Mouse (Mus musculus) hindbrain, embryonic 11.5 days (tissue): ENCODE measurements around the gene Fam227b. TPM values are rescaled to one million over a fixed set of nuclear protein-coding genes. Genes with fewer than 3 reads are reported as not detected.

ENCODE experiments used
- ATAC-seq: fragments of 200-750 bp; cut with Nextera tagmentation; 2 replicates; pipeline ENCODE4 v1.8.0; 2017; ENCODE audit warnings: mild to moderate bottlenecking, moderate TSS enrichment, moderate library complexity; ENCODE audit not compliant: low FRiP score
- DNase-seq: peaks from one replicate; pipeline ENCODE4 v3.0.0-alpha.2; 2015; ENCODE audit warnings: low spot score
- H3K27ac ChIP-seq: fragments of 300-500 bp; sonication (generic); 2 replicates; pipeline ENCODE4 v1.5.1; 2014; ENCODE audit warnings: mild to moderate bottlenecking, low read depth, low read length
- H3K27me3 ChIP-seq: fragments of 300-500 bp; sonication (generic); 2 replicates; pipeline ENCODE4 v1.6.1; 2014; ENCODE audit warnings: mild to moderate bottlenecking, low read length, moderate library complexity, mixed read lengths; ENCODE audit not compliant: control insufficient read depth, insufficient read depth
- H3K36me3 ChIP-seq: fragments of 300-500 bp; sonication (generic); 2 replicates; pipeline ENCODE4 v1.6.1; 2014; ENCODE audit warnings: mild to moderate bottlenecking, low read length, moderate library complexity, mixed read lengths; ENCODE audit not compliant: control insufficient read depth, insufficient read depth
- H3K4me1 ChIP-seq: fragments of 300-500 bp; sonication (generic); replicated peaks from 2 replicates; pipeline ENCODE4 v1.6.1; 2014; ENCODE audit warnings: low read length, mixed read lengths; ENCODE audit not compliant: control insufficient read depth, insufficient read depth
- H3K4me2 ChIP-seq: fragments of 300-500 bp; sonication (generic); replicated peaks from 2 replicates; pipeline ENCODE4 v1.6.1; 2014; ENCODE audit warnings: mild to moderate bottlenecking, low read depth, low read length
- H3K4me3 ChIP-seq: fragments of 300-500 bp; sonication (generic); 2 replicates; pipeline ENCODE4 v1.5.1; 2014; ENCODE audit warnings: low read depth, low read length
- H3K9ac ChIP-seq: fragments of 300-500 bp; sonication (generic); 2 replicates; pipeline ENCODE4 v1.6.1; 2014; ENCODE audit warnings: low read depth, low read length
- H3K9me3 ChIP-seq: fragments of 300-500 bp; sonication (generic); 2 replicates; pipeline ENCODE4 v1.6.1; 2016; ENCODE audit warnings: low read length; ENCODE audit not compliant: control insufficient read depth
- WGBS: fragments of 180-500 bp; shearing (Covaris S2); extraction: QIAGEN DNeasy Blood & Tissue Kit; methylation state at CpG from one replicate; pipeline ENCODE4 v1.1.7; 2014; 5-methylcytosine and 5-hydroxymethylcytosine counted together
- polyA plus RNA-seq: library from polyadenylated mRNA; unstranded; fragments of >200 nt; fragmentation: Nextera tagmentation; extraction: Ambion mirVana; gene quantifications from 2 replicates; pipeline ENCODE4 v1.2.1, GENCODE M21; 2014

Gene Fam227b
- polyA plus RNA-seq, 1 experiment from 2014 or later = not detected

DNA sequence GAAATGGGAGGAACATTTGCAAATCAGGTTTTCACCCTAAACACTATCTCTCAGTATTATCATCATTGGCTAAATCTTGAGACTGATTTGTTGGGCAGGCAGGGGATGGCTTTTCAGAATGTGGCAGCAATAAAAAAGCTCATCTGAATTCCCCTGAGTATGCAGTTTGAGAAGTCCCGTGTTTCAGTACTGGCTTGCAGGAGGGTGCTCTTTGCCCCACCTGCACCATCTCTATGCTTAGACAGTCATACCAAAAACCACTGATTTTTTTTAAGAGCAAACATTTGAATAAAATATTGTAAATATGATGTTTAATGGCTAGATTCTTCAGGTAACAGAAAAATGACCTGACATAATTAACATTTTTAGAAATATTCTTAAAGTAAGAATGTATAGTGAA lies 82.1 kb downstream of the Fam227b start:
- no peaks in the 10 kb centered on the region for H3K36me3 ChIP-seq
- 77% methylated on average over 1 of the region's 1 CpGs for WGBS
- H3K4me1 ChIP-seq = no peaks in the 10 kb centered on the region
- no peak overlapping the region for H3K27ac ChIP-seq
- H3K4me3 ChIP-seq = no peak overlapping the region
- DNase-seq (no peak), ATAC-seq (no peak)
- H3K9ac ChIP-seq = no peak overlapping the region
- no peaks in the 10 kb centered on the region for H3K9me3 ChIP-seq
- H3K4me2 ChIP-seq = no peak overlapping the region
- H3K27me3 ChIP-seq = no peaks in the 10 kb centered on the region

DNA sequence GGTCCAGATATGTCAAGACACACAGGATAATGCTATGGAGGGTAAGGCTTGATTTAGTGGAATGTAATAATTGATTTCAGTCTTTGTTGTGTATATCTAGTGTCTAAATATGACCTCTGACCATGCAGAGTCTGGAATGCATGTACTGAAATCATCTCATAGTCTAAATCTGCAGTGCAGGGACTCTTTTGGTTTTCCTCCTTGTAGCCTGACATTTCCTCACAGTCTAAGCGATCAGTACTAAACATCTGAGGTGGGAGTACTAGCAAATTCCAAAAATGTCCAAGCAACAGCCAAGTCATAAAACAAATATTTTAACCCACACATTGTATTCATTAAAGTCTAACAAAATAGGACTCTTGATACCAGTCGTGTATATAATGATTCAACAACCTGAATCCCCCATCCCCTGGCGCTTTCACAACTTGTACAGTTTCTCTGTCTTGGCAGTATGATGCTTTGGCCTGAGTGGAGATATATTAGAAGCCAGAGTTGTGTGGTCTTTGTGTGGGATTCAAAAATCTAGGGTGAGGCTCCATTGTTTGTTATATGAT lies 86.4 kb downstream of the Fam227b start:
- Histone ChIP-seq H3K9me3 (no peaks in the 10 kb centered on the region), H3K9ac (no peak overlapping the region), H3K4me2 (no peak overlapping the region), H3K27me3 (no peaks in the 10 kb centered on the region), H3K4me1 (no peaks in the 10 kb centered on the region), H3K4me3 (no peak overlapping the region), H3K27ac (no peak overlapping the region), H3K36me3 (no peaks in the 10 kb centered on the region)
- no peak for DNase-seq
- ATAC-seq = no peak
- WGBS = 88% methylated on average over 3 of the region's 3 CpGs

DNA sequence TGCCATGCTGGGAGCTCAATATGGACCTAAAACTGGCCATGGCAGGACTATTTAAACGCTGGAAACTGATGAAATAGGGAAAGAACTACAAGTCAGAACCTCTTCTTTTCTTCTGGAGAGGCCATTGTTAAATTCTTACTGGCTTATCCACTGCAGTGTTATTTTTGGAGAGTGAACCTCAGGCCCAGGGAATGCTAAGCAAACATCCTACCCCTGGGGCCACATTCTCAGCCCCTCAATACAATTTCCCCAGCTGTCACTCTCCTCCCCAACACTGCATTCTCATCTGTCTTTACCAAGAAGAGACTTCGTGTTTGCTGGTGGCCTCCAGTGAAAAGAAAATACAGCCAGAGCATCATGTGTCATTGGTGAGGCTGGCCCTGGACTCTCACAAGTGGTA lies 87.0 kb downstream of the Fam227b start:
- H3K9ac ChIP-seq = no peak overlapping the region
- H3K4me1 ChIP-seq = no peaks in the 10 kb centered on the region
- WGBS = 50% methylated on average over 2 of the region's 2 CpGs
- no peak overlapping the region for H3K4me2 ChIP-seq
- no peaks in the 10 kb centered on the region for H3K27me3 ChIP-seq
- no peaks in the 10 kb centered on the region for H3K36me3 ChIP-seq
- H3K4me3 ChIP-seq = no peak overlapping the region
- no peak for DNase-seq
- no peak for ATAC-seq
- H3K27ac ChIP-seq = no peak overlapping the region
- H3K9me3 ChIP-seq = no peaks in the 10 kb centered on the region

DNA sequence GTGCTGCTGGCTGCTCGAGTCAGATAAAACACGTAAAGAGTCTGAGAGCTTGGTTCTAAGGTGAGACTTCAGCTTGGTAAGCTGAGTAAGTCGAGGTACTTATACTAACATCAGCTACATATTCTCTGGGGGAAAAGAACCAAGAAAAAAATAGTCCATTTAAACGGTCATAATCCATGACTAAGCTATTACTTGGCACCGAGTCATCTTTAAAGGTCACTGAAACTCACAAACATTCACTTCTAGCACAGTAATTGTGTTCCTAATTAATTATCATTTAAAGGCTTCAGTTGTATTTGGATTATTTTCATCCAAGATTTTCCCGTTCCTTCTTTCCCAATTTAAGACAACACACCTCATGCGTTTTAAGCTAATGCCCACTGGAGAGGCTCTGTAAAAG lies 88.9 kb downstream of the Fam227b start:
- DNase-seq (no peak), ATAC-seq (no peak)
- no peak overlapping the region for H3K4me3 ChIP-seq
- 87% methylated on average over 7 of the region's 7 CpGs for WGBS
- no peaks in the 10 kb centered on the region for H3K27me3 ChIP-seq
- no peak overlapping the region for H3K27ac ChIP-seq
- H3K36me3 ChIP-seq = no peaks in the 10 kb centered on the region
- H3K4me2 ChIP-seq = no peak overlapping the region
- no peaks in the 10 kb centered on the region for H3K4me1 ChIP-seq
- H3K9me3 ChIP-seq = no peaks in the 10 kb centered on the region
- no peak overlapping the region for H3K9ac ChIP-seq

DNA sequence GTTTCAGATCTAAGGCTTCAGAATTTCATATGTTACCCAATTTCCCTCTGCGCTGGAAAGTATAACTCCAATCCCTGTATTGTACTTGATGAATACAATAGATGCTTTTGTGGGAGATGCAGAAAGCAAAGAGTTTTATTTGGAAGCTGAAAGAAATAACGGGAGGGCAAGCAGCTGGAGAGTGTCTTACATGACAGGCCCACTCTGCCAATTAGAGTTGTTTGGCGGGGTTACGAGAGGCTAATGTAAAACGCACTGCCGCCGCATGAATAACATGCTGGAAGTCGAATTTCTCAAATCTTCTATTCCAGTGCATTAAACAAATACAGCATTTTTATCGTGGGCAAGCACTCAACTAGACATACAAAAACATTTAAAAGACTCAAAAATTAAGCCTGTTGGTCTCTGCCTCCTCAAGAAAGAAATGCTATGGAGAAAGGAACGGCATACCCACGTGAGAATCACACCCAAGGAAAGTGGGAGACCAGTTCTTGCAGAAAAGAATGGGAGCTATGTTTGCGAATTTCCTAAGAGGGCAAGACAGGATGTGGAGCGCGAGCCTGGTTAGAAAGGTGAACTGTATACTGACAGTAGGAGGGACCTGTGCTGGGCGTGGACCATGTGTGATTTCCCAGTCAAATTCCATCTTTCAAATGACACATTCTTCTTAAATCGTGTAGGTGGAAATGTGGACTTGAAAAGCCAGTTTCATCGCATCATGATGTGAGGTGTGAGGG lies 90.6 kb downstream of the Fam227b start:
- H3K9me3 ChIP-seq = no peaks in the 10 kb centered on the region
- ATAC-seq (no peak), DNase-seq (peak; percentile 22)
- no peak overlapping the region for H3K27ac ChIP-seq
- no peaks in the 10 kb centered on the region for H3K4me1 ChIP-seq
- H3K4me3 ChIP-seq = no peak overlapping the region
- no peak overlapping the region for H3K4me2 ChIP-seq
- WGBS = 84% methylated on average over 17 of the region's 17 CpGs
- no peaks in the 10 kb centered on the region for H3K27me3 ChIP-seq
- no peak overlapping the region for H3K9ac ChIP-seq
- H3K36me3 ChIP-seq = no peaks in the 10 kb centered on the region

DNA sequence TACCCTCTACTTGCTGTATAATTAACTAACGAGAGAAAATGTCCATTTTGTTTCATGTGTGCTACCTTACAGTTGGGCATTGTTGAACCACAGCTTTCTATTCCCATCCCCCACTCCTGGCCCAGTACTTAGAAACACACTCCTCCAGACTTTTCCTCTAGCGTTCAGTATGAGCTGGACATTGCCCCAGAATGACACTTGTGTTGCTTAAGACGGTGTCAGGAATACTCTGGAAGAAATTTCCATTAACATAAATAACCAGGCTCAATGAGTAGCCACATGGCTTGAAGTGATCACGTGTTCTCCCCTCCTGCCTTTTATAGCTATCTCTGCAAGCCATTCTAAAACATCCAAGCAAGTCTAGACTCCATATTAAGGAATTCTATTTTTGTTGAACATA lies 91.2 kb downstream of the Fam227b start:
- ATAC-seq = no peak
- Histone ChIP-seq H3K4me2 (no peak overlapping the region), H3K4me3 (no peak overlapping the region), H3K27ac (no peak overlapping the region), H3K9me3 (no peaks in the 10 kb centered on the region), H3K9ac (no peak overlapping the region), H3K4me1 (no peaks in the 10 kb centered on the region), H3K36me3 (no peaks in the 10 kb centered on the region), H3K27me3 (no peaks in the 10 kb centered on the region)
- no peak for DNase-seq
- 75% methylated on average over 4 of the region's 4 CpGs for WGBS

DNA sequence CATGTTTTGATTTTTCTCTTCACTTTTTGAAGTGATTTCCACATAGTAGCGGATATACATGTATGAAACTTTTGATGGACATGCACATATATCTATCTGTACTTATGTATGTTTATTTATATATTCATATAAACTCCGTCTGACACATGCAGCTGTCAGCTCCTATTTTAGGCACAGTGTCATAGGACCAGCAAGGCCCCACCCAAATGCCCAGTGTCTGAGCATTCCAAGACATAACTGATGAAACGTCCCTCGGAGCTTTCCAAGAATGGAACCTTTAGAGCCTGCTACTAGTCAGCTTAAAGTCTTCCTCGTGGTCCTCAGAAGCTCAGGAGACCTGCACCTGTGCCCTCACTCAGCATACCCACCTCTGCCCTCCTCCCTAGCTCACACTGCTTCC lies 98.1 kb downstream of the Fam227b start:
- Histone ChIP-seq H3K4me2 (no peak overlapping the region), H3K27me3 (no peaks in the 10 kb centered on the region), H3K4me1 (0 out of 2 replicates have a peak, but pooled peaks cover 2% of the 10 kb centered on the region), H3K4me3 (no peak overlapping the region), H3K36me3 (no peaks in the 10 kb centered on the region), H3K9ac (no peak overlapping the region), H3K27ac (no peak overlapping the region), H3K9me3 (no peaks in the 10 kb centered on the region)
- DNase-seq (no peak), ATAC-seq (no peak)
- 64% methylated on average over 5 of the region's 5 CpGs for WGBS

DNA sequence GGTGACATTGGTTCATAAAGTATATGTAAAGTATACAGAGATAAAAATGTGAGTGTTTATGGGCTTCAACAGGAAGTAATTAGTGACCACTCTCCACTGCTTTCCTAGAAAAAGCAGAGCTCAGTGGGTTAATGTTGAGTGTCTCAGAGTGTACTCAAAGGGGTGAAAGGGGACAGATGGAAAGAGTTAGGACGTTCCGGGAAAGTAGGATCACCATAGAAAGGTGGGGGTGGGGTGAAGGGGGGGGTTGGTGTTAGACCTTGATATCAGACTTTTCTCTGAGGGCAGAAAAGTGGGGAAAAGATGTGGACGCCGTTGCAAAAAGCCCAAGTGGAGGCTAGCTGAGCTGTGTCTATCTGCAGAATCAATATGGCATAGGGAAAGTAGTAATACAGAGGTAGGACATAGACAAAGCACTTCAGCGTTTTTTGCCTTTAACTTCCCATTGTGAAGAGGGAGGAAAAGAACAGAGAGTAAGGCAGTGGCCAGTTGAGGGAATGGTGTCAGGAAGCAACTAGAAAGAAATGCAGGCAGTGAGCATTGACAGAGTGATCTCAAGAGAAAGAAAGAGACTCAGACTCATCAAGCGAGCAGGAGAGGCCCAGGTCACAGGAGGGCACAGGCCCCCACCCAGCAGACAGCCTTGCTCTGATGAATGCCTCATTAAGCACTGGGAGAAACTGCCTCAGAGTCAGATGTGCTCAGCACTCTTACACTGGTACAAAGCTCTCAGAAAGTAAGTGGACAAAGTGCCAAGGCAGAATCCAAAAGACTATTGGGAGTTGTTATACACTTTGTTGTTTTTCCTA lies 98.9 kb downstream of the Fam227b start:
- DNase-seq = peak; percentile 26

More for the DNA sequence above, 98.9 kb downstream of the Fam227b start:
- H3K27me3 ChIP-seq = no peaks in the 10 kb centered on the region
- WGBS = 28% methylated on average over 6 of the region's 6 CpGs
- no peak overlapping the region for H3K4me3 ChIP-seq
- no peaks in the 10 kb centered on the region for H3K9me3 ChIP-seq
- no peak overlapping the region for H3K27ac ChIP-seq
- H3K9ac ChIP-seq = no peak overlapping the region
- 0 out of 2 replicates have a peak, but pooled peaks cover 2% of the 10 kb centered on the region for H3K4me1 ChIP-seq
- ATAC-seq = peak; percentile 74; the same call in 1 of the 2 replicates
- H3K4me2 ChIP-seq = no peak overlapping the region
- no peaks in the 10 kb centered on the region for H3K36me3 ChIP-seq
